Mouse (Mus musculus): ENCODE measurements at regions not wholly inside any gene's neighbourhood (a gene's known extent, or its start where the extent isn't known, plus 50 kb on each side); places are given as distances from the start of the nearest gene placed in this dataset.
A peak's percentile ranks its signal among the peaks of the same experiment; 100 is the strongest.

DNA sequence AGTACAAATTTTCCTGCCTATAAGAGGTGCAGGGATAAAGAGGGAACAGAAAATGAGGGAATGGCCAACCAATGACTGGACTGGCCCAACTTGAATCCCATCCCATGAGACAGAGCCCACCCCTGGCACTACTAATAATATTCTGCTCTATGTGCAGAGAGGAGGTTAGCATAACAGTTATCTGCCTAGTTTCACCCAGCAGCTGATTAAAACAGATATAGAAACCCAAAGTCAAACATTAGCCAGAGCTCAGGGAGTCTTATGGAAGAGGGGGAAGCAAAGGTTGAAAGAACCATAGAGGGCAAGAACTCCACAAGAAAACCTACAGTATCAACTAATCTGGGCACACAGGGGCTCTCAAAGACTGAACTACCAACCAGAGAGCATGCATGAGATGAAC, 138.9 kb upstream of the Sox11 start:
- DNase-seq, result no peak

DNA sequence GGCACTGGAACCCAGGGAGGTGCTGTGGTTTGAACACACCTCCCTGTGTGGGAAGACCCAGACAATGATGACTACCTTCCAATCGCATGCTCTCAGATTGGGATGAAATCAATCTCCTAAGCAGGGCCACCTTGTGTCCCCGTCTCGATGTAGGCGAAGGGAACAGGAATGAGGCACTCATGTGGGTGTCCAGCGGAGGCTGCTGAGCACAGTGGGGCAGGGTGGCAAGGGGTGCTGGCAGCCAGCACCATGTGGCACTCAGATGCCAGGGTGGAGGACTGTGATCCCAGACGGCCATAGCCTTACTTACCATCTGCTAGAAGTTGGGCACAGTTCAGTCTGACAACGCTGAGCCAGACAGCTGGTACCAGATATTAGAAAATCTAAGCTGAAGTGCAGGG, 137.2 kb upstream of the Sox11 start:
- DNase-seq, result no peak

DNA sequence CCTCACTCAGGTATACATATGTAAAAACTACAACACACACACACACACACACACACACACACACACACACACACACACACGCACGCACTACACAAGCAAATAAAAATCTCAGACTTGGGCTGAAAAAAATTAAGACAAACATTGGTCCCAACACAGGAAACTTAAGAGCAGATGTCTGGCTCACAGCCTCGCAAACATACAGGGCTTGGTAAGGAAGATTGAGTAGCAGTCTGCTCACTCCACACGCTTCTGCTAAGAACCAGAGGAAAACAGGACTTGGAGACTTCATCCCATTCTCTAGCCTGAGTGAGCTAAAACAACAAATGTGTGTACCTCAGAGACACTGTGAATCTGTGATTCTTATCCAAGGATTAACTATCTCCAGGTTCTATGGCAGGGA, 132.3 kb upstream of the Sox11 start:
- no peak for DNase-seq

DNA sequence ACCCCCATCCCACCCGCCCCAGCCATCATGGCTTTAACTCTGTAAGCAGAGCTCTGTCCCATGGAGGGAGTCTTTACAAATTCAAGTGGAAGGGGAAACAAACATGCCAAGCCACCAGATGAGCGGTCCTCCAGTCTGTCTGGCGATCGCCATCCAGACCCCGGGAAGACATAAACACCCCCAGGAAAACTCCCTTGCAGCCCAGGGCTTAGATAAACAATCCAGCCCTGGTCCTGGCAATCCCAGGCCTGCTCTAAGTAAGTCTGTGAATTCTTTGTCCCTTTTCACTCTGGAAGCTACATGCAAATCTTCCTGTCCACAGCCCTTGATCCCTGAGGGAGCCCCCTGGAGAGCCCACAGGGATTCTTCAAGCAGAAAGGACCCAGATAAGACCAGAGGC, 129.2 kb upstream of the Sox11 start:
- DNase-seq, result no peak

DNA sequence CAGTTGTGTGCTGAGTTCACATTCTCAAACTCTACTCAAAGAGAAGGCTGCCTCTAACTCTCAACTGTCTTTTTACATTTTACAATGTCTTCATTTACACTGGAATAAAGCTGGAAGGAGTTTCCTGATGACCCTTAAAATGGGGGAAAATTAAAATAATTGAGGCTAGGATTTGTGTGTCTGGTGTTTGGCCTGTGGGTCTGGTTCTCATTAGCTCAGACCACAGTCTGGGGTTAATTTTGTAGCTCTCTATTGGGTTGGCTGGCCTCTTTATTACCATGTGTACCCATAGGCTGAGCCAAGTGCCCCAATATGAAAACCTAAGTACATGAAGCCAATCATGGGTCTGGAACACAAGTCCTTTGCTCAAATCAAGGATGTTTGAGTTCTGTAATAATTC, 128.0 kb upstream of the Sox11 start:
- DNase-seq, result no peak

DNA sequence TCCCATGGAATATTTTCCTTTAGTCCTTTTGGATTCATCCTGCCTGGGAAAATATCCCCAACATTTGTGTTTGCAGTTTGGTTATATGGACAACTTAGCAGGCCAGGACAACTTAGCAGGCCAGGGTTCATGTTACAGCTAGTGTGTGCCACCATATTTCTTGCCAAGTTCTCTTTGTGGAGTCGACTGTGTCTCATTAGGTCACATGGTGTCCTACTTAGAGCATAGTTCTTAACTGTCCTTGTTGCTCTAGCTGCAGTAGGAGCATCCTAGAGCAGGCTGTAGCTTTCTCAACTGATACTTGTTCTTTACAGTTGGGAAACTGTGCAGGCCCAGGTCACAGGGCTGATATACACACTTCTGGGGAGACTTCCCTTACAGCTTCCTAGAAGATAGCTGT, 126.4 kb upstream of the Sox11 start:
- DNase-seq, result no peak

DNA sequence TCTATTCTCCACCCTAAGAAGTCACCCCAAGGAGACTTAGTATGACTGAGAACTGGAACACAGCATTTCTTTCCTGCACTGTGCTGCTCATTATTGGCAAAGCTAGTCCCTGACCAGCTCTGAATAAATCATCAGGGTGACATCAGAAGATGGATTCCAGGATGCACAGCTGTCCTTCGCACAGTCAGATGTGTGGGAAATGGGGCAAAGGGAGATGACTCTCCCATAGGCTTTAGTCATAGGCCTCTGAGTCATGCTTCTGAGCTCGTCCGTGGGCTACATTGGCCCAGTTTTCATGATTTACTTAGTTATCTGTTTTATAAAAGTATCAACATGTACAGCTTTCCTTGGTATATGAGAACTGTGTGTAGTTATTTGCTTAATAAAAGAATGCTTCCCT, 125.8 kb upstream of the Sox11 start:
- peak; percentile 34 for DNase-seq

DNA sequence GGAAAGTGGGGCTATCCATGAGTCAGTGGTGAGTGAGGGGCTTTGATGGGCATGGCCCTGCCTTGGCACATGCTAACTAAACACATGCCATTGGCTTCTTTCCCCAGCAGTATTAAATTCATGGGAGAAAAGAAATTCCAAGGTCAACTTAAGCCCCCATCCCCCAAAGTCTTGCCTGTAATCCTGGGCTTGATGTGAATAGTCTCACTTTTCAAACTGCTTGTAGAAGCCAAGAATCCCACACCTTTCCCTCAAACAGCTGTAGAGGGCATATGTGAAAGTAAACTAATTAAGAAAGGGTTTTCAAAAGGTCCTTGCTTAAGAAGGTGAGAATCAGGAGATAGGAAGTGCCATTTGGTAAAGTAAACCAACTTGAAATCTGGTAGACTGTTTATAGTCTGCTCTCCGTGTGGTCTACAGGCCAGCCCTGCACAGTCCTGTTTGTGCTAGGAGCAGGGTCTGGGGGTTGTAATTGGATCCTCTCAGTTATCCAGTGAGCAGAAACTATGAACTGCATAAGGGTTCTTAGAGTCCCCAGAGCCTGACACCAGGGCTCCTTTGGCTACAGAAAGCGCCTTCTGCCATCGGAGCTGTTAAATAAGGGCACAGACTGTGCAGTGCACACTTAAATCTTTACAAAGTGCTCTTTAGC, 123.3 kb upstream of the Sox11 start:
- no peak for DNase-seq

DNA sequence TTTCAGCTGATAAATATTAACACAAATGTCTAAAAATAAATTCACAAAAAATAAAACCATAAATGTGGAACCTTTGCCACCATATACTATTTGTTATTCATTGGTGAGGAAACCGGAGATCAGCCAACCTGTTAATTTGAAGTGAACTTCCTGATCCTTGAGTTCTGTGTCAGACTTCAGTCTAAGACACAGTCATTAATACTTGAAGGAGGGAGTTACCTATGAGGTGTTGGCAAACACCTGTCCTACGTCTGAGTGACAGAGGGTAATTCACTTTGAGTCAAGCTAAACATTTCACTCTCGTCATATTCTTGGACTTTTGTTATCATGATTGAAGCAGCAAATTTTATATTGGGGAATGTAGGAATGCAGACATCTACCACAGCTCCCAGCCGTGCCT, 116.3 kb upstream of the Sox11 start:
- DNase-seq, result no peak

DNA sequence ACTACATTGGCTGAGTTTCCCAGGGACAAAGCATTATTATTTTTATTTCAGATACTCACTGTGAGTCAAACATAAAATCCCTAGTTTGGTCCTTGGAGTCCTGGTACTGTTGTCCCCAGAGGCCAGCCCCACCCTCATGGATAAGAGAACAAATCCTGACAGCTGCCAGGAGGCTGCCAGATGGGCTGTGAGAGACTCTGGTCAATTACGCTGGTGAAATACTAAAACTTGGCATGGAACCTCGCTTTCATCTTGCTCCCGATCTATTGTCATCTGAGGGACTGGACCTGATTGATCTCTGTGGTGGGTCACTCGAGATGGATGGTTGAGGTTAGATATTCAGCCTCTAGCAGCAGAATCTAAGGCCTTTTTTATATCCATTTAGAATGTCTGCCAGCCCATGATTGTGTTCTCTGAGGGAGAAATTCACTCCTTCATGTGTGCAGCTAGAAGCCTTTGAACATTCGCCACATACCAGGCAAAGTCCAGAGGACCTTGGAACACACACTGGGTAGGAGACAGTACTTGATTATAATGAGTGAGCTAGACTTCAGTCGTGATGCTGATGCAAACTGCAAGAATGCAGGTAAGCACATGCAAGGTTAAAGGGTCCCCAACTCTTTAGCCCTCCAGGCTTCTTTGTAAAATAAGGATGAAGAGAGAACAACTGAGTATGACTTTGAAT, 95.4 kb upstream of the Sox11 start:
- DNase-seq, result no peak

DNA sequence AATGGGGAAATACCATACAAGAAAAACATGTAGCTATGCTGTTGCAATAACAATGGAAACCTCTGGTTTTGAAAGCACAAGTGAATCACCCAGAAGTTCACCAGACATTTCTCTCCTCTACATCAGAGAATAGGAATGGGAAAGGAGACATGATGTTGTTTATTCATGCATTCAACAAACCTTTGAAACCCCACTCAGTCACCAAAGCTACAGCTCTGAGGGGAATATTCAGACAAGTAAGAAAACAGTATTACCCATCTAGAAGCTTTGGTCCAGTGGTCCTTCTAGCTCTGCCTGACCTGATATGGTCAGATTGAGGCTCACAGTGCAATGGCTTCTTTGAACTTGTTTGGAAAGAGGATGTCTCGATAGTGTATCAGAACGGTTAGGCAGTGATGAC, 89.0 kb upstream of the Sox11 start:
- DNase-seq, result no peak

DNA sequence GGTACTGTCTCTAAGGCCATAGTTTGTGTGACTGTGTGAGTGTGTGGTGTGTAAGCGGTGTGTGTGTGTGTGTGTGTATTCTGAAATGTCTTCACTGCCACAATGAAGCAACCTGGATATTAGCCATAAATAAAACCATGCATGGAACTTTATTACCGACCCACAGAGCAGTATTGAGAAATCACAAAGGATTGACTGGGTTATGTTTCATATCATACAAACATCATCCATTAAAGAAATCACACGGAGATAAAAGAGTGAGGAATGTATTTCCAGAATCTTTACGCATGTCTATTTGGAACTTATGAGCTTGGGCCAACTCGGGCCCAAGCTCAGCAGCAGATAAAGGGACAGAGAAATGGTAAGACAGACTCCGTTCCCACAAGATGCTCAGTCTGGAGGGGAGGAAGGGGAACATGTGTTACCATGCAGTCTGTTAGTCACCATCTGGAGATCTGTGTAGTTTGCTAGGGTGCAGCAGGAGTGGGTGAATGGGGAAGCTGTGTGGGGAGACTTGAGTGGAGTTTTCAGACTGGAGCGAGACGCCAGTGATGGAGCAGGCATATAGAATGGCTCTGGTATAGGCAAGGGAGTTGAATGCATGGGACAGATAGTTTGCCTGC, 75.1 kb upstream of the Sox11 start:
- no peak for DNase-seq

DNA sequence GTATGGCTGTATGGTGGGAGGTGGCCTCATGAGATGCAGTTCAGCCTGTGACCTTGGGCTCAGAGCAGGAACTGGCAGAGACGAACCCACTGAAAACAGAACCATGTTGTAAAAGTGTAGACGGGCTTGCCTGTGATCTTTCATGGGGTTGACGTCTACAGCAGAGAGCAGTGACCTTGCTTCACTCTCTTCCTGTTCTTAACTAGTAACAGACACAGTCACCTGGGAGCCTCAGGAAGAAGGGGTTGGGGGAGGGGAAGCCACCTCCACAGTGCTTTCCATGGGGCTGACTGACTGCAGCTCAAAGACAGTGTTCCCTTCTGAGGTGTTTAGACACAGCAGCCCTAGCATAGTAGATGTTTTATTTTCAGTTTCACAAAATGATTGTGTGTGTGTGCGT, 68.2 kb upstream of the Sox11 start:
- DNase-seq, result no peak

DNA sequence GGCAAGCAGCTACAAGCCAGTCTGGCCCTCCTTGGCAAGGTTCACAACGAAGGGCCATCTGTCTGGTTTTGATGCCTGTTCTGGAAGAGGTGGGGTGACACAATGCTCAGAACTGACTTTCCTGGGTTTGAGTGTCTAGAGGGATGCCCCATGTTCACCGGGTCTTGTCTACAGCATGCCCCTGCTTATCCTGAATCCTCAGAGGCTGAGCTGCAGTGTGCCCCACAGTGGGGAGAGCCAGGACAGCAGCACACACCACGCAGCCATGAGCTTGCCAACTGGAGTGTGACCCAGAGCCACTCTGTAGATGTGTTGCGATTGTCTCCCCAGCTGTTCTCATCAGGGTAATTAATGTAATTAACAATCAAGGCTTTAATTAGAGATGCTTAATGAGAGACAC, 66.1 kb upstream of the Sox11 start:
- DNase-seq, result no peak

DNA sequence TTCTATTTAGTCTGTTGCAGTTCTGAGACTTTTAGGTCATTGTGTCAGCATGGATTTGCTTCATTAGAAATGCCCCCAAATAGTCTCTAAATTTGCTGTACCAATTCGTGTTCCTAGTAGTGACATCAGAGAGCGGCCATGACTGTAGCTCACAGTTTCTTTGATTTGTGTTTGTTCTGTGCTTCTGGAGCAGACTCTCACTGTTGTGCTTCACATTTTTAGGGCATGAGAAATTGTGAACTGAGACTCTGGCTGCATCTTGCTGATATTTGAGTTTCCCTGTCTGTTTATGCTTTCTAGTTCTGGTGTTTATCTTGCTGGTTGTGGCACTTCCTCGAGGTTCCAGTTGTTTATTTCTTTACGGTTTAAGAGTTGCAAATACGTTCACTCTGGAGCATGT, 57.0 kb upstream of the Sox11 start:
- no peak for DNase-seq

Measured in adrenal gland, postnatal 14 days (tissue).